9 mouse cellular contexts compared by ENCODE assay signal in genomic region chr17:25183232-25183631, GRCm38 (mm10). TPM values are rescaled to one million over a fixed set of nuclear protein-coding genes. Genes with fewer than 3 reads are reported as not detected.
DNase-seq lines count a peak whose midpoint lies in the region; ATAC-seq lines count a peak whose summit lies in the region.
"Had no signal": no experiment of that assay in that cellular context is flagged by ENCODE, and none has a peak within 500 bp of the region (broad histone marks: within the 10 kb centered on the region; RNA-seq: fewer than 3 reads in every experiment).

No protein-coding gene starts in this region.

- no peaks in the 10 kb centered on the region; the same call in 1 of the 2 replicates for H3K27me3 ChIP-seq in forebrain, embryonic 10.5 days (ENCODE audit: poor library complexity, severe bottlenecking)
- peaks cover 30% of the 10 kb centered on the region for H3K27me3 ChIP-seq in liver, embryonic 15.5 days

- H3K9ac ChIP-seq in liver, embryonic 15.5 days: peak overlapping the region; percentile 79; the same call in 1 of the 2 replicates

- peaks cover 43% of the 10 kb centered on the region for H3K4me1 ChIP-seq in forebrain, embryonic 10.5 days
- peaks cover 45% of the 10 kb centered on the region for H3K4me1 ChIP-seq in liver, embryonic 15.5 days (replicated peaks)

- H3K4me3 ChIP-seq in forebrain, embryonic 10.5 days: peak overlapping the region; percentile 79
- peak overlapping the region; percentile 85; the same call in 1 of the 2 replicates for H3K4me3 ChIP-seq in liver, embryonic 15.5 days (replicated peaks)

- H3K9me3 ChIP-seq in forebrain, embryonic 10.5 days: no peaks in the 10 kb centered on the region
- no peaks in the 10 kb centered on the region for H3K9me3 ChIP-seq in liver, embryonic 15.5 days (replicated peaks)

- peak; percentile 16 for DNase-seq in embryo, embryonic 10 days (ENCODE audit: low spot score)
- no peak for DNase-seq in embryo, embryonic 9.5 days (ENCODE audit: extremely low spot score)
- peak; percentile 74 for DNase-seq in 3T3-L1 (ENCODE audit: low read depth, low spot score)
- no peak for DNase-seq in forebrain, embryonic 10.5 days (ENCODE audit: extremely low spot score, low spot score)
- no peak for DNase-seq in testis, postnatal 14 days (ENCODE audit: low spot score)
- no peak for DNase-seq in cerebellum, postnatal 4 days (ENCODE audit: low spot score in 2 of 2)

- peaks cover 13% of the 10 kb centered on the region; the same call in 1 of the 2 replicates for H3K36me3 ChIP-seq in forebrain, embryonic 10.5 days (replicated peaks)
- 0 out of 2 replicates have a peak, but pooled peaks cover 6% of the 10 kb centered on the region for H3K36me3 ChIP-seq in liver, embryonic 15.5 days (replicated peaks)

- peak overlapping the region; percentile 91 for H3K4me2 ChIP-seq in liver, embryonic 15.5 days

- ATAC-seq in liver, embryonic 15.5 days (ENCODE audit: insufficient read depth): no peak
- no peak for ATAC-seq in monocyte, adult 5-6 weeks (replicated peaks; ENCODE audit: insufficient number of reproducible peaks, low FRiP score, low TSS enrichment, poor library complexity, severe bottlenecking)

- no peak overlapping the region; the same call in 1 of the 2 replicates for H3K27ac ChIP-seq in forebrain, embryonic 10.5 days
- peak overlapping the region; percentile 86 for H3K27ac ChIP-seq in liver, embryonic 15.5 days (replicated peaks)

RNA-seq across cellular contexts. Expression of gene BC003965, which starts 1.1 kb away (rescaled TPM):
- 38.7 and 39.0 TPM in 2 replicates for polyA plus RNA-seq in forebrain, embryonic 10.5 days (2016; fragmentation: Nextera tagmentation; extraction: Ambion mirVana)
- polyA plus RNA-seq in liver, embryonic 15.5 days (2015; fragmentation: Nextera tagmentation; extraction: Ambion mirVana): 16.6 and 16.7 TPM in 2 replicates
- 7.0 to 11.0 TPM (median 9.3 TPM) in 3 replicates for total RNA-seq in monocyte, adult 5-6 weeks (2017)

RNA-seq across cellular contexts. Expression of gene Unkl, which starts 5.0 kb away (rescaled TPM):
- polyA plus RNA-seq in forebrain, embryonic 10.5 days (2016; fragmentation: Nextera tagmentation; extraction: Ambion mirVana): 8.0 and 8.3 TPM in 2 replicates
- polyA plus RNA-seq in liver, embryonic 15.5 days (2015; fragmentation: Nextera tagmentation; extraction: Ambion mirVana): 8.8 and 9.6 TPM in 2 replicates
- 14.3 to 29.9 TPM (median 22.5 TPM) in 3 replicates for total RNA-seq in monocyte, adult 5-6 weeks (2017)

RNA-seq across cellular contexts. Expression of gene Gm38655, which starts 8.0 kb away (rescaled TPM):
- not detected in 2 replicates for polyA plus RNA-seq in forebrain, embryonic 10.5 days (2016; fragmentation: Nextera tagmentation; extraction: Ambion mirVana)
- not detected in 2 replicates for polyA plus RNA-seq in liver, embryonic 15.5 days (2015; fragmentation: Nextera tagmentation; extraction: Ambion mirVana)
- not detected in 3 replicates for total RNA-seq in monocyte, adult 5-6 weeks (2017)
- polyA plus RNA-seq: large intestine, adult 2 months had no signal

RNA-seq across cellular contexts. Expression of gene Ccdc154, which starts 21.0 kb away (rescaled TPM):
- not detected in 2 replicates for polyA plus RNA-seq in forebrain, embryonic 10.5 days (2016; fragmentation: Nextera tagmentation; extraction: Ambion mirVana)
- polyA plus RNA-seq in liver, embryonic 15.5 days (2015; fragmentation: Nextera tagmentation; extraction: Ambion mirVana): not detected in 2 replicates
- total RNA-seq in monocyte, adult 5-6 weeks (2017): not detected in 3 replicates
- polyA plus RNA-seq: large intestine, adult 2 months had no signal

RNA-seq across cellular contexts. Expression of gene Clcn7, which starts 50.0 kb away (rescaled TPM):
- polyA plus RNA-seq in forebrain, embryonic 10.5 days (2016; fragmentation: Nextera tagmentation; extraction: Ambion mirVana): 24.3 and 24.7 TPM in 2 replicates
- polyA plus RNA-seq in liver, embryonic 15.5 days (2015; fragmentation: Nextera tagmentation; extraction: Ambion mirVana): 10.7 TPM in 2 replicates
- total RNA-seq in monocyte, adult 5-6 weeks (2017): 16.3 to 21.8 TPM (median 20.8 TPM) in 3 replicates

Comparison
In these comparisons a context has a peak if more than half of its experiments do, and no peak if none do; other contexts are left out.
1. DNase-seq: peak in embryo, embryonic 10 days (single experiment) and 3T3-L1 (single experiment); none in embryo, embryonic 9.5 days (single experiment), forebrain, embryonic 10.5 days (single experiment), testis, postnatal 14 days (single experiment) and cerebellum, postnatal 4 days (0 of 2).